Mouse (Mus musculus): ENCODE data around the gene Alpk3. TPM values are rescaled to one million over a fixed set of nuclear protein-coding genes. Genes with fewer than 3 reads are reported as not detected.

The Alpk3 gene
- polyA plus RNA-seq, 1 experiment from 2014 or later = 0.15 TPM

GRCm38 (mm10) chr7:81112686-81113360, 55.4 kb downstream of the Alpk3 start:
- no peak overlapping the region for H3K9ac ChIP-seq
- H3K4me2 ChIP-seq (replicated peaks) = no peak overlapping the region
- 46% methylated on average over 6 of the region's 6 CpGs for WGBS
- no peak for ATAC-seq (ENCODE audit: low FRiP score)
- H3K27me3 ChIP-seq = 0 out of 2 replicates have a peak, but pooled peaks cover 4% of the 10 kb centered on the region
- H3K9me3 ChIP-seq (replicated peaks) = no peaks in the 10 kb centered on the region
- H3K4me1 ChIP-seq = peaks cover 4% of the 10 kb centered on the region; the same call in 1 of the 2 replicates
- no peaks in the 10 kb centered on the region for H3K36me3 ChIP-seq
- H3K4me3 ChIP-seq = no peak overlapping the region
- H3K27ac ChIP-seq = no peak overlapping the region

DNA sequence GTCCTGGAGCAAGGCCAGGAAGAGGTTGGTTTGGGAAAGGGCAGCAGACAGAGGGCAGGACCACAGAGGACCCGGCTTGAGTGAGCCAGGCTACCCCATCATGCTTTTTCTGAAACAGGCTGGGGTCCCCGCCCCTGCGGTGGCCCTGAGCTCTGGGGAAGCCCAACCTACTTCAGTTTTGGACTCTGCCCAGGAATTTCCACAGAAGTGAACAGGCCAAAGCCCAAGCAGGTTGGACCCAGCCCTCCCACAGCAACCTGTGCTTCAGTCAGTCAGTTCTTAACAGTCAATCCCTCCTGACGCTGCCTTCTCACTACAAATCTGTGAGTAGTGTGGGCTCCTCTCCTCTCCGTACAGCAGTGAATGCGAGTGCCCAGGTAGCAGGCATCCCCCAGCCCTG, 57.2 kb downstream of the Alpk3 start, which contains the start of gene Slc28a1:
Slc28a1 (plus strand) TSS at position 245 of the 400 bp plus-strand sequence.
- H3K4me2 ChIP-seq (replicated peaks) = no peak within 1 kb of the TSS
- H3K27me3 ChIP-seq = 0 out of 2 replicates have a peak, but pooled peaks cover 4% of the 10 kb centered on the region
- no peaks in the 10 kb centered on the region for H3K36me3 ChIP-seq
- WGBS = 74% methylated on average over 6 of the region's 6 CpGs
- no peak within 1 kb of the TSS for H3K9ac ChIP-seq
- H3K4me1 ChIP-seq = peaks cover 3% of the 10 kb centered on the region; the same call in 1 of the 2 replicates
- H3K27ac ChIP-seq = no peak within 1 kb of the TSS
- H3K9me3 ChIP-seq (replicated peaks) = no peaks in the 10 kb centered on the region
- H3K4me3 ChIP-seq = no peak within 1 kb of the TSS
- ATAC-seq (ENCODE audit: low FRiP score) = no peak

- Histone ChIP-seq H3K27me3 (no peaks in the 10 kb centered on the region), H3K4me2 (replicated peaks) (no peak overlapping the region), H3K9me3 (replicated peaks) (no peaks in the 10 kb centered on the region), H3K9ac (no peak overlapping the region), H3K4me3 (no peak overlapping the region), H3K36me3 (no peaks in the 10 kb centered on the region), H3K27ac (no peak overlapping the region), H3K4me1 (peaks cover 16% of the 10 kb centered on the region)
- WGBS = 58% methylated on average over 3 of the region's 3 CpGs
- no peak for ATAC-seq (ENCODE audit: low FRiP score)
These were observed 63.7 kb downstream of the Alpk3 start for GRCm38 (mm10) chr7:81121099-81121498.

DNA sequence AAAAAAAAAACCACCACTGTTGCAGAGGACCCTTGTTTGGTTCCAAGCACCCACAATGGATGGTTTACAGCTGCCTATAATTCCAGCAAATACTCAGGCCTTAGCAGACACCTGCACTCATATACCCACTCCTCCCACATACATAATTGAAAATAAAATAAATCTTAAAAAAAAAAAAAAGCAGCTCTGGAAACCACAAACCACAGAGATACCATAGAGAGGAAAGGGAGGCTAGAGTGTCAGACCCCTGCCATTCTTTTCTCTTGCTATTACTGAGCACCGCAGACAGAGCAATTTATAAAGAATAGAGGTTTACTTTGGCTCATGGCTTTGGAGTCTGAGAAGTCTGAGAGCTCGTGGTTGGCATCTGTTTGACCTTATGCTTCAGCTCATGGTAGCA, 65.4 kb downstream of the Alpk3 start:
- Histone ChIP-seq H3K9me3 (replicated peaks) (no peaks in the 10 kb centered on the region), H3K4me1 (peaks cover 16% of the 10 kb centered on the region), H3K4me3 (no peak overlapping the region), H3K36me3 (no peaks in the 10 kb centered on the region), H3K27me3 (no peaks in the 10 kb centered on the region), H3K4me2 (replicated peaks) (no peak overlapping the region), H3K27ac (no peak overlapping the region), H3K9ac (no peak overlapping the region)
- ATAC-seq (ENCODE audit: low FRiP score) = no peak
- 82% methylated on average over 2 of the region's 2 CpGs for WGBS

GRCm38 (mm10) chr7:81123553-81123952, 66.2 kb downstream of the Alpk3 start:
- no peak overlapping the region for H3K9ac ChIP-seq
- no peaks in the 10 kb centered on the region for H3K27me3 ChIP-seq
- no peak overlapping the region for H3K27ac ChIP-seq
- ATAC-seq (ENCODE audit: low FRiP score) = no peak
- 91% methylated on average over 5 of the region's 5 CpGs for WGBS
- 0 out of 2 replicates have a peak, but pooled peaks cover 4% of the 10 kb centered on the region for H3K9me3 ChIP-seq (replicated peaks)
- peaks cover 16% of the 10 kb centered on the region for H3K4me1 ChIP-seq
- no peak overlapping the region for H3K4me3 ChIP-seq
- H3K4me2 ChIP-seq (replicated peaks) = no peak overlapping the region
- H3K36me3 ChIP-seq = no peaks in the 10 kb centered on the region

DNA sequence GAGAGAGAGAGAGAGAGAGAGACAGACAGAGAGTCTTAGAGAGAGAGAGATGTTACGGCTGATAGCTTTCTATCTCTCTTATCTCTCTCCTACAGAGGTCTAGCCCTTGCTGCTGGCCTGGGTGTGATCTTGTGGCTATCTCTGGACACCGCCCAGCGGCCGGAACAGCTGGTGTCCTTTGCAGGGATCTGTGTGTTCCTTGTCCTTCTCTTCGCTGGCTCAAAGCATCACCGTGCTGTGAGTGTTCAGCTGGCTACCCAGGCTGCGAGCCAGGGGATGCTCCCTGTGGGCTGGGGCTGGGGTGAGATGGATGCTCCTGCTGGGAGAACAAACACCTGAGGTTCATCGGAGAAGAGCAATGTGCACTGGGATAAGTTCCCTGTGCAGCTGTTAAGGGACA, 67.4 kb downstream of the Alpk3 start:
- no peak overlapping the region for H3K4me3 ChIP-seq
- H3K4me1 ChIP-seq = peaks cover 16% of the 10 kb centered on the region
- H3K27me3 ChIP-seq = no peaks in the 10 kb centered on the region
- ATAC-seq (ENCODE audit: low FRiP score) = no peak
- no peak overlapping the region for H3K4me2 ChIP-seq (replicated peaks)
- no peaks in the 10 kb centered on the region for H3K36me3 ChIP-seq
- H3K27ac ChIP-seq = no peak overlapping the region
- WGBS = 72% methylated on average over 8 of the region's 8 CpGs
- H3K9me3 ChIP-seq (replicated peaks) = 0 out of 2 replicates have a peak, but pooled peaks cover 4% of the 10 kb centered on the region
- H3K9ac ChIP-seq = no peak overlapping the region

GRCm38 (mm10) chr7:81125215-81126175, 68.1 kb downstream of the Alpk3 start:
- no peaks in the 10 kb centered on the region for H3K27me3 ChIP-seq
- H3K4me1 ChIP-seq = peaks cover 16% of the 10 kb centered on the region
- H3K9me3 ChIP-seq (replicated peaks) = 0 out of 2 replicates have a peak, but pooled peaks cover 4% of the 10 kb centered on the region
- no peaks in the 10 kb centered on the region for H3K36me3 ChIP-seq
- ATAC-seq (ENCODE audit: low FRiP score) = 0 out of 2 replicates have a peak, but pooled peaks have one; percentile 38
- no peak overlapping the region for H3K4me3 ChIP-seq
- WGBS = 64% methylated on average over 10 of the region's 10 CpGs
- H3K4me2 ChIP-seq (replicated peaks) = no peak overlapping the region
- no peak overlapping the region for H3K9ac ChIP-seq
- no peak overlapping the region for H3K27ac ChIP-seq

DNA sequence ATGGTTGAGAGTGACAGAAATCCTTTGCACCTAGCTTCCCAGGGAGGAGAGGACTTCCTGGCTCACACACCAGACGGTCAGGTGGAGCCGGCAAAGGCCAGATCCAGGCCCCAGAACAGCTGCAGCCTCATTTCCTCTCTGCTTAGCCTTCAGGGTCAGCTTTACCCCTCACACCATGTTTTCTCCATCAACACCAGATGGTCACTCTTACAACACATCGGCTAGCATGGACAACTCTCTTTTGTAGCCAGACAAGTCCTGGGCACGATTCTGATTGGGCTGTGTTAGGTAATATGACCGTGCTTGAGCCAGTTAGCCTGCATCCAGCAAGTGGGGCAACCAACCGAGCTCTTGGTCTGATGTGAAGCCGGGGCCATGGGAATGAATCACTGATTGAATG, 74.5 kb downstream of the Alpk3 start:
- no peaks in the 10 kb centered on the region for H3K36me3 ChIP-seq
- H3K27me3 ChIP-seq = no peaks in the 10 kb centered on the region; the same call in 1 of the 2 replicates
- H3K27ac ChIP-seq = no peak overlapping the region
- 0 out of 2 replicates have a peak, but pooled peaks cover 12% of the 10 kb centered on the region for H3K4me1 ChIP-seq
- no peak overlapping the region for H3K9ac ChIP-seq
- ATAC-seq (ENCODE audit: low FRiP score) = no peak
- no peak overlapping the region for H3K4me3 ChIP-seq
- WGBS = 67% methylated on average over 7 of the region's 7 CpGs
- no peak overlapping the region for H3K4me2 ChIP-seq (replicated peaks)
- 0 out of 2 replicates have a peak, but pooled peaks cover 4% of the 10 kb centered on the region for H3K9me3 ChIP-seq (replicated peaks)

- Histone ChIP-seq H3K4me1 (0 out of 2 replicates have a peak, but pooled peaks cover 12% of the 10 kb centered on the region), H3K27me3 (no peaks in the 10 kb centered on the region; the same call in 1 of the 2 replicates), H3K4me3 (no peak overlapping the region), H3K9me3 (replicated peaks) (0 out of 2 replicates have a peak, but pooled peaks cover 4% of the 10 kb centered on the region), H3K4me2 (replicated peaks) (no peak overlapping the region), H3K36me3 (no peaks in the 10 kb centered on the region), H3K9ac (no peak overlapping the region), H3K27ac (no peak overlapping the region)
- 4% methylated on average over 2 of the region's 2 CpGs for WGBS
- ATAC-seq (ENCODE audit: low FRiP score) = no peak
These were observed 75.5 kb downstream of the Alpk3 start for GRCm38 (mm10) chr7:81132851-81133279.

DNA sequence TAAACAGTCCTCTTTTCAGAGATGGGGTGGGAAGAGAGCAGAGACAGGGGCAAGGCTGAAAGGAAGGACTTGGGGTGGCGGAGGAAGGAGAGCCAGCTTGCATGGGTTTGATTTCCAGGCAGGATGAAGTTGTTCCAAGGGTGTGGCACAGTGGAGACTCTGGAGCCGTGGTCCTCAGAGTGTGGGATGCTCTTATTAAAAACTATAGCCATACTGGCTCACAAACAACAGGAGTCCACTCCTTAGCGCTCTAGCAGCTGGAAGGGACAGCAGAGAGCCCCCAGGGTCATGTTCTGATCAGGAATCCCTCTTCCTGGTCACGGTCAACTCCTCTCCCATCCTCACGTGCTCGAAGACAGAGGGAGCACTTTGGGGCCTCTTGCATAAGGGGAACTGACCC, 76.0 kb downstream of the Alpk3 start:
- no peak for ATAC-seq (ENCODE audit: low FRiP score)
- no peak overlapping the region for H3K27ac ChIP-seq
- no peaks in the 10 kb centered on the region; the same call in 1 of the 2 replicates for H3K27me3 ChIP-seq
- H3K9ac ChIP-seq = no peak overlapping the region
- 0 out of 2 replicates have a peak, but pooled peaks cover 12% of the 10 kb centered on the region for H3K4me1 ChIP-seq
- 68% methylated on average over 6 of the region's 6 CpGs for WGBS
- H3K4me2 ChIP-seq (replicated peaks) = no peak overlapping the region
- no peaks in the 10 kb centered on the region for H3K36me3 ChIP-seq
- H3K9me3 ChIP-seq (replicated peaks) = no peaks in the 10 kb centered on the region
- no peak overlapping the region for H3K4me3 ChIP-seq

DNA sequence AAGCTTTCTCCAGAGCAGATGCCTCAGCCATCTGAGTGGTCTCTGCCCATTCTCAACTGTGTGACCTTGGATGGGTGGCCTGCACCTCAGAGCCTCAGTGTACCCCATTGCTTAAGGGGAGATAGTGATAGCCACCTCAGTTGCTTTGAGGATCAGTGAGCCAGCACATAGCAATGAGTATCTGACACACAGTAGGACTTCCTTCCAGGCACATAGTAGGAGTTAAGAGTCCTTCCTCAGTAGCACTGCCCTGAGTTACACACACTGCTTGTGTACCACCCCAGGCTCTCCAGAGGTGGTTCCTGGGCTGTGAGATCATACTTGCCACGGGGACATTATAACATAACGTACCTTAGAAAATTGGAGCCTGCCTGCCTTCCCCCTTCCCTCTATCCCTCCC, 76.5 kb downstream of the Alpk3 start:
- WGBS = 74% methylated on average over 2 of the region's 2 CpGs
- Histone ChIP-seq H3K9ac (no peak overlapping the region), H3K36me3 (no peaks in the 10 kb centered on the region), H3K27ac (no peak overlapping the region), H3K27me3 (no peaks in the 10 kb centered on the region; the same call in 1 of the 2 replicates), H3K4me2 (replicated peaks) (no peak overlapping the region), H3K4me1 (0 out of 2 replicates have a peak, but pooled peaks cover 12% of the 10 kb centered on the region), H3K9me3 (replicated peaks) (no peaks in the 10 kb centered on the region), H3K4me3 (no peak overlapping the region)
- ATAC-seq (ENCODE audit: low FRiP score) = no peak

GRCm38 (mm10) chr7:81134614-81135067, 77.2 kb downstream of the Alpk3 start:
- Histone ChIP-seq H3K27ac (no peak overlapping the region), H3K9me3 (replicated peaks) (no peaks in the 10 kb centered on the region), H3K4me2 (replicated peaks) (peak overlapping the region; percentile 37), H3K27me3 (no peaks in the 10 kb centered on the region; the same call in 1 of the 2 replicates), H3K4me1 (0 out of 2 replicates have a peak, but pooled peaks cover 12% of the 10 kb centered on the region), H3K36me3 (no peaks in the 10 kb centered on the region), H3K4me3 (no peak overlapping the region), H3K9ac (0 out of 2 replicates have a peak overlapping the region, but pooled peaks have one; percentile 11)
- peak; percentile 40; the same call in 1 of the 2 replicates for ATAC-seq (ENCODE audit: low FRiP score)
- 36% methylated on average over 9 of the region's 9 CpGs for WGBS

All from hindbrain, embryonic 12.5 days (tissue).